Mouse (Mus musculus) kidney, adult 11 months (tissue): ENCODE measurements around the gene Dcaf5.

Experiments
- DNase-seq: peaks from one replicate; pipeline ENCODE4 v3.0.0; 2022

The Dcaf5 gene

GRCm38 (mm10) chr12:80329641-80330040 lies 106.8 kb downstream of the Dcaf5 start:
- no peak for DNase-seq

GRCm38 (mm10) chr12:80326047-80326446 lies 110.4 kb downstream of the Dcaf5 start:
- peak; percentile 52 for DNase-seq

DNA sequence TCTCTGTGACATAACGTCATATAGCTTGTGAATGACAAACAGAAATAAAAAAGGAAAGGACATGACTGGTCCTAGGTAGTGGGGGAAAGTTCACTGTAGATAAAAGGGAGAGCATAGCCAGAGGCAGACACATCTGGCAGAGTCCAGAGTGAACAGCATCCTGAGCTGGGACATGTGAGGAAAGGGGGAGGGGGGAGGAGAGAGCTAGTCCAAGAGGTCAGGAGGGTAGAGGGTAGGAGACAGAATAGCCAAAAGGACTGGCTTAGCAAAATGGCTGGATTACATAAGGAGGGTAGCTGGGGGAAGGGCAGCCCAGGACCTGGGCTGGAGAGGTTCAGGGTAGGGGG lies 111.6 kb downstream of the Dcaf5 start:
- peak; percentile 74 for DNase-seq

- DNase-seq: no peak
Observed at GRCm38 (mm10) chr12:80324051-80324784, 112.2 kb downstream of the Dcaf5 start.

DNA sequence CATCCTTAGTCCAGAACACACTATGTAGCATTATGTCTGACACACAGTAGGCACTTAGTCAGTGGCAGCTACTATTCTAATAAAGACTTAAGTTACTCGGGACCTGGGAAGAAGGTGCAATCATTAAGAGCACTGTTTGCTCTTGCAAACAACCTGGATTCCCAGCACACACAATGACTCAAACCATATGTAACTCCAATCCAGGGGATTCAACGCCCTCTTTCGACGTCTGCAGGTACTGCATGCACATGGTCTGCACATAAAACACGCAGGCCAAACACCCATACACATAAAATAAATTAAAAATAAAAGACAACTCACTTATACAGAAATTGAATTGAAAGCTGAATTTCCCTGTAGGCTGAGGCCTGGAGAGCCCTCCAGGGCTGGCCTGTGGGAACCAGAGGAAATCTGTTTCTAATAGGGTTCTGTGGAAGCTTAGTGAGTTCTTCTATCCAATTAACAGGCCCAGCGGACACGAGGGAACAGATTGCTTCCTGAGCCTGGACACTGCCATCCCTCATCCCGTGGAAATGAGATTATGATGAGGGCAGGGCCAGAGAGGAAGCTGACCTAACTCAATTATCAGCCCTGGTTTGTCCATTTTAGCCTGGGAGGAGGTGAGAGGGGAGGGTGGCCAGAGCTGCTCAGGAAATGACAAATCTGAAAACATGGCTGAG lies 112.9 kb downstream of the Dcaf5 start:
- peak; percentile 17 for DNase-seq

GRCm38 (mm10) chr12:80322494-80322893 lies 113.9 kb downstream of the Dcaf5 start:
- no peak for DNase-seq

- DNase-seq: peak; percentile 30
Observed at GRCm38 (mm10) chr12:80319062-80319461, 117.3 kb downstream of the Dcaf5 start.

- no peak for DNase-seq
Observed at GRCm38 (mm10) chr12:80315321-80315720, 121.1 kb downstream of the Dcaf5 start.

DNA sequence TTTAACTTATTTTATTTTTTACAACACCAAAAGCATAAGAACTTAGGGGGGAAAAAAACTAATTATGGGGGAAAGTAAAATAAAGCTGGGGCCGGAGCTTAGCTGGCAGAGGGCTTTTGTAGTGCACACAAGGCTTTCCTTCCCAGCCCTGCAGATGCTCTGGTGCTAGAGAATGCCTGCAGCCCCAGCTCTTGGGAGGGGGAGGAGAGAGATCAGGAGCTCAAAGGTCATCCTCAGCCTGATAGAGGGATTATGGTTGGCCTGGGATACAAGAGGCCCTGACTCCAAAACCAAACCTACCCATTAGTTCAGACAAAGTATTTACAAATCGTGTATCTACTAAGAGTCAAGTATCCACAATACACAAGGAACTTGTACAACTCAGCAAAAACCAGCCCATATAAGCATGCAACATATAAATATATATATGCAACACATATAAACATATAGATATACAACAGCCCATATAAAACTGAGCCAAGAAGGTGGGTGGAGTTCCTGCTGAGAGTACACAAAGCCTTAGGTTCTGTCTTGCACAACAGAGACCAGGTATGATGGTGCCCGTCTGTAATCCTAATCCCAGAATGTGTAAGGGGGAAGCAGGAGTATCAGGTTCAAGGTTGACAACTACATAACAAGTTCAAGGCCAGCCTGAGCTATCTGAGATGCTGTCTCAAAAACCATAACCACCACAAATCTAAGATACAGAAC lies 124.3 kb downstream of the Dcaf5 start:
- no peak for DNase-seq

- no peak for DNase-seq
Observed at GRCm38 (mm10) chr12:80307556-80307955, 128.8 kb downstream of the Dcaf5 start.

- DNase-seq: no peak
Observed at GRCm38 (mm10) chr12:80304518-80304917, 131.9 kb downstream of the Dcaf5 start.

DNA sequence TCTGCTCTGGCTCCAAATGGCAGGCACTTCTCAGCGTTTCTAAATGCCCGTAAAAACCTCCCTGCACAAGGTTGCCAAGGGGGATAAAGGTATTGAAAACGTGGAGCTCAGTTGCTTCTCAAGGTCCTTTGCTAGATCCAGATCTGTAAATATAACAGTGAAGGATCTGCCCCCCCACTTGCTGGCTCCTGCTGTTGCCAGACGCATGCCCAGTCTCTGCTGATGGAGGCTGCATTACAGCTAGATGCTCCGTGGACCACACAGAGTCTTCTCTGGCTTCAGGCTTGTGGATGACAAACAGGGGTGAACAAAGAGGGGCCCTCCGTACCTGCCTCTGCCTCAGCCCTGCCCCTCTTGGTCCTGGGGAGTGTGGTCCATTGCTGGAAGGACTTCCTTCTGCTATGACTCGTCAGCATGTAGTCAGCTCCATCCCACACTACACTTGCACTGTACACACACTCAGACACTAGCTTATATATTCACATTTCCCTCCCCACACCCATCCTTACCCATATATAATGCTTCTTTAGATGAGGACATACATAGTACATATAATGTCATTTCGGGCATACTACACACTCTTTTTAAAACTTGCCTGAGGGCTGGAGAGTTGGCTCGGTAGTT lies 135.5 kb downstream of the Dcaf5 start:
- DNase-seq: no peak

DNA sequence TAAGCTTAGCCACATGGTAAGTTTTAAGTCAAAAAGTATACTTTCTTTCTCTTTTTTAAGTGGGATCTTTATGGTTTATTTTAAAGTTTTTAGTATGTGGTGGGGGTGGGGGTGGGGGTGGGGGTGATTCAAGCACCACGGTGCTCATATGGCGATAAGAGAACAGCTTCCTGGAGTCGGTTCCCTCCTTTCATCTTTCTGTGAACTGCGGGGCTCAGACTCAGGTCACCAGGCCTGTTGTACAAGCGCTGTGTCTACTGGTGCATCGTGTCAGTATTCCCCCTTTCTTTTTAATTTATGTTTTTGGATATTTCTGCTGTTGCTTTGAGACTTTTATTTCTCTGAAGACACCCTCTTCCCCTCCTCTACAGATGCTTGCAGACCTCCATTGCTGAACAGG lies 137.7 kb downstream of the Dcaf5 start:
- no peak for DNase-seq

- DNase-seq: no peak
Observed at GRCm38 (mm10) chr12:80291895-80292435, 144.4 kb downstream of the Dcaf5 start.

GRCm38 (mm10) chr12:80290964-80291363 lies 145.4 kb downstream of the Dcaf5 start:
- no peak for DNase-seq

DNA sequence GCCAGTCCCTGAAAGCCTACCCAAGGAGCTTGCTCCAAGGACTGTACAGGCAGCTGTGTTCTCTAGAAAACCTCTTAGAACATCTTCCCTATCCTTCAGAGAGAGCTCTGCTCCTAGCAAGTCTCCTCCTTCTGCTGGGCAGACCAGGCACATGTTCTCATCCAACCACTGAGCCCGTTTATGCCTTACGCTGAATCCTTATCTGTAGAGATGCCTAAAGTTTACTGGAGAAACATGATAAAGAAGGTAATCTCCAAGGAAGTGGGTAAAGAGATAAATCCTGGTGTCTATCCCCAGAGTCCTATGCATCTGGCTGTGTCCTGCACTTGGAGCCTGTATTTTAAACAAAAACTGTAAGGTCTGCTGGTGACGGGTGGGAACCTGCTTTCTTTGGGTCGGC lies 145.9 kb downstream of the Dcaf5 start:
- DNase-seq: no peak

DNA sequence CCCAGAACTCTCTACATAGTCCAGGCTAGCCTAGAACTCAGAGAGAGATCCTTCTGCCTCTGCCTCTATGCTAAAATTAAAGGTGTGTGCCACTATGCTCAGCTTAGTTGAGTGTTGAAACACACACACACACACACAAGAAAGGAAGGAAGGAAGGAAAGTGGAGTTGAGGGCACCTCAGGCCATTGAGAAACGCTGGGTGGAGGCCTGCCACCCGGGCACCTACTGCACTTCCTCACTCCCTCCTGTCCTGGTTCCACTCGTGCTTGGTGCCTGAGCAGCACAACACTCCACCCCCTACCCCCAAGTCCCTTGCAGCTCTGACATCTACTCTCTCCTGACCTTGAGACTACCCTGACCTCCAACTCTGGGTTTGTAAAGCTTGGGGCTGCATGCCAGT lies 146.7 kb downstream of the Dcaf5 start:
- DNase-seq: no peak

DNA sequence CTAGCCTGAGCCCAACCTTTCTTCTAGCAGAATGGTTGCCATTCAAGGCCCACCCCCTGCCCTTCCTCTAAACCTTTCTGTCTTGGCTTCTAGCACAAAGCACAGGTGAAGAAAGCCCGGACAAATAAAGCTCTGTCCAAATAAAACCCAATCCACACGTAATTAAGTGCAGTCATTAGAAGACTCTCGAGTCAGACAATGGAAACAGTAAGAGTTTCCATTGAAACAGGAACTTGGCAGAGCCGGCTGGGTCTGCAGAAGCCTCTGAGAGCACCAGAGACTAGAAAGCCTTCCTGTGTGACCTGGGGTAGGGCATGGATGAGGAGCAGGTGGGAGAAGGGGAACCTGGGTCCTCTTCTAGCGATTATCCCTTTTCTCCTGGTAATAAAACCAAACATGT lies 150.5 kb downstream of the Dcaf5 start:
- DNase-seq: no peak
